Mouse (Mus musculus): ENCODE data around the gene Vmn2r96.

DNA sequence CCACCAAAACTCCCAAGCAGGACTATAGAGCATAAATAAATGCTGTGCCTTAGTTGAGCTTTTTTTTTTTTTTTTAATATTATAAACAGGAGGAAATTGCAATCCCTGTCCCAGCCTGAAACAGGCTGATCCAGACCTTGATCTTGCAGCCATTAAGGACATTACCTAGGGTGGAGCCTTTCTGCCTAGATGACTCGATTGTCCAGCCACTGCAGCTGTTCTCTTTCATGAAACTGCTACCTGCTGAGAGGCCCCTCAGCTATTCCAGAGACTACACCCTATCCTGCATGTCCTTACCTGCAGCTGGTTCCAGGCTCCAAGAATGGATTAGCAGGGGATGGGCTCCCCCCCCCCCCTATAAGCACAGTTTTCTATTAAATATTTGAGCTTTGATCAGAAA, 49.0 kb upstream of the Vmn2r96 start:
- no peak for TF ChIP-seq CTCF (IDR thresholded peaks at IDR 0.05 in 2 of 3, conservative IDR thresholded peaks at IDR 0.05 in 1 of 3; ENCODE audit: control insufficient read depth in 1 of 3, insufficient read depth in 1 of 3, low read depth in 2 of 3, low read length in 3 of 3, poor library complexity in 1 of 3, severe bottlenecking in 1 of 3)
- no peak for TF ChIP-seq HCFC1 (IDR thresholded peaks at IDR 0.05; ENCODE audit: low read depth, low read length)
